Mouse (Mus musculus) spleen, postnatal 10 days (tissue): ENCODE results near the gene Opa3.

Experiments
- DNase-seq, 2 experiments: peaks; one replicate each; pipeline ENCODE4 v3.0.0; 2021 to 2022; ENCODE audit warnings: low spot score in 2 of 2

Gene Opa3

DNA sequence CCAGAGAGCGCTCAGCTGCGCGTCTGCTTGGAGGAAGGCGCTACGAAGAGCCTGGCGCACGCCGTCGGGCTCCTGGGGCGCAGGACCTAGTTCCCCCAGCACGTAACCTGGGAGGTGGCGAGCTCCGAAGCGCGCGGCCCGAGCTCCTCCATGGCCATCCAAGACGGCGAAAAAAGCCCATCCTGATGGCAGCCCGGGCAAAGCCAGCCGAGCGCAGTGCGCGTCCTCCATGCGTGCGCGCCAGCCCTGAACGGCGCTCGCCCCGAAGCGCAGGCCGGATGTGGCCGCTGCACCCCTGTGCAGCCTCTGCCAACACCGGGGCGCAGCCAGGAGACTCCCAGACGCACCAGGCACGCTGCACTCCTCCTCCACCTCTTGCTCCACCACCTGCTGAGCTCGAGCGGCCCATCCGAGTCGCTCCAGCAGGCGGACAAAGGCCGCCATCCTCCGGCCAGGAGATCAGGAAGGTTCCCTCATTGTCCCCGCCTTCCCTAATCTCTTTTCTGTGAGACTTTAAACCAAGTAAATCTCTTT lies 51.5 kb downstream of the Opa3 start, which contains the start of gene Ppm1n:
Gene Ppm1n (minus strand): TSS at position 484 of the 534 bp plus-strand sequence.
- DNase-seq = no peak

DNA sequence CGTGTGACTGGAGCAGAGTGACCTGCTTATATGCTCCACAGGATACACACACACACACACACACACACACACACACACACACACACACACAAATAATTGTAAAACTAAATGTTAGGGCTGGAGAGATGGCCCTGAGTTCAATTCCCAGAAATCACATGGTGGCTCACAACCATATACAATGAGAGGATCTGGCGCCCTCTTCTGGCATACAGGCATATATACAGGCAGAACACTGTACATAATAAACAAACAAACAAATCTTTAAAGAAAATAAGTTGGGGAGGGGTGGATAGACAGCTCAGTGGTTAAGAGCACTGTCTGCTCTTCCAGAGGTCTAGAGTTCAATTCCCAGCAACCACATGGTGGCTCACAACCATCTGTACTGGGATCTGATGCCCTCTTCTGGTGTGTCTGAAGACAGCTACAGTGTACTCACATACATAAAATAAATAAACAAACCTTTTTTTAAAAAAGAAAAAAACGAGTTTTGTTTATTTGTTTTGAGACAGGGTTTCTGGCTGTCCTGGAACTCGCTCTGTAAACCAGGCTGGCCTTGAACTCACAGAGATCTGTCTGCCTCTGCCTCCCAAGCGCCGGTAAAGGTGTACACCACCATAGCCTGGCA lies 53.7 kb downstream of the Opa3 start:
- peak in 1 of 2 experiments; percentile 68 for DNase-seq

DNA sequence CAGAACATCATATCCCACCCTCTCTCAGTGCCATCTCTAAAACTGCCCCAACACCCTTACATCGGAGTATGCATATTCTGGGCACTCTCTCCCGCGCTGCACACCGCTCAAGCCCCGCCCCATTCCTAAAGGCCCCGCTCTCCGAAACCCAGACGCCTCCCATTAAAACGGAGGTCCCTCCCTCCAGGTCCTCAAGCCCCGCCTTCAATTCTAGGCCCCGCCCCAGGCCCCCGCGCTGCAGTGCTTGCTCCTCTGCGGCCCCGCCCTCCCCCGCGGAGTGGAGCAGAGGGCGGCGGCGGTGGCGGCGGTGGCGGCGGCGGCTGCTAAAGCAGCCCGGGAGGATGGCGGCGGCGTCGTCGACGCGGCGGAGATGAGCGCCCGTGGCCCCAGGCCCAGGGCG lies 54.3 kb downstream of the Opa3 start, which contains the start of gene Rtn2:
Gene Rtn2 (plus strand): TSS at position 240 of the 400 bp plus-strand sequence.
- peak; percentile 64 to 87 for DNase-seq

DNA sequence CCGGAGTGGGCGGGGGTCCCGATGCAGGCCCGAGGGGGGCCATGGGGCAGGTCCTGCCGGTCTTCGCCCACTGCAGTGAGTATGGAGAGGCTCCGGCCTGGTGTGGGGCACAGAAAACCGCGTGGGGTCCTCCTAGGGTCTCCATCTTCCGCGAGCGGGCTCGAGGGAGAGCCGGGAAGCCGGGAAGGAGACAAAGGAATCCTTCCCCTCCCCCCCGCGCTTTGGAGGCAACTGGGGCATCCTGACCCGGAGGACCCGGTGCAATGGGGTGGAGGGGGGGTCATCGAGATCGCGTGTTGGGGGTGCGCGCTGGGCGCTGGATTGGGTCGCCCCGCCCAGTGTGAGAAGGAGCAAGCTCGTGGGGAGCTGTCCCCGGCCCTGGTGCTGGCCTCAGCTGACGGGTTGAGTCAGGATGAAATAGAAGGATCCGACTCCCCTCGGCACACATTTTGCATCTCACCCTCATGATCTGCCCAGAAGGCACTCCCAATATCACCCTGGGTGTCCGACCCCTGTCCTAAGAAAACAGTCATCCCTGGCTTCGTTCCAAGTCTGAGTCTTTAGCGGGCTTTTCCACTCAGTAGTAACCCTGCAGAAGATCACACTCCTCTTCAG lies 54.8 kb downstream of the Opa3 start:
- DNase-seq = peak in 1 of 2 experiments; percentile 79

DNA sequence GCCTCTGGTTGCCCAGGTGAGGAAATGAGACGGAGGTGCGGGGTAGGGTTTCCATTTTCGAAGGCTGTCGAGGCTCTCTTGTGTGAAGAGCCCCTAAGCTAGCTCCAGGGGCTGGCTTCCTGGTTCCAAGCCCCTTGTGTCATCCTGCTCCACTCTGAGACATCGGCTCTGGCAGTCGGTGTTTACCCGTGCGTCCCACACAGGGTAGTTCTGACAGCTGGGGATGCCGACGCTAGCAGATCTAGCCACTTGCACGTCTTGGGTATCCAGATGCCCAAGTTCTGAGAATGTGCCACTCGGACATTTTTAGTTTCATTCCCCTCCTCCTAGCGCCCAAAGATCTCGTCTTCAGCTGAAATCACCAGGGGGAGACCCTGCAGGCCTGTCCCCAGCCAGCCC lies 55.3 kb downstream of the Opa3 start:
- no peak for DNase-seq

DNA sequence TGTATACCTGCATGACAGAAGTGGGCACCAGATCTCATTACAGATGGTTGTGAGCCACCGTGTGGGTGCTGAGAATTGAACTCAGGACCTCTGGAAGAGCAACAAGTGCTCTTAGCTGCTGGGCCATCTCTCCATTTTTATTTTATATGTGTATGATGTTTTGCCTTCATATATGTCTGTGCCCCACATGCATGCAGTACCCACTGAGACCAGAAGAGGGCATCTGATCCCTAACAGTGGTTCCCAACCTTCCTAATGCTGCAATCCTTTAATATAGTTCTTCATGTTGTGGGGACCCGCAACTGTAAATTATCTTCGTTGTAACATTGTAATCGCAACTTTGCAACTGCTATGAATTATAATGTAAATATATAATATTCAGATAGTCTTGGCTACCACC lies 56.6 kb downstream of the Opa3 start:
- peak; percentile 62 to 83 for DNase-seq

DNA sequence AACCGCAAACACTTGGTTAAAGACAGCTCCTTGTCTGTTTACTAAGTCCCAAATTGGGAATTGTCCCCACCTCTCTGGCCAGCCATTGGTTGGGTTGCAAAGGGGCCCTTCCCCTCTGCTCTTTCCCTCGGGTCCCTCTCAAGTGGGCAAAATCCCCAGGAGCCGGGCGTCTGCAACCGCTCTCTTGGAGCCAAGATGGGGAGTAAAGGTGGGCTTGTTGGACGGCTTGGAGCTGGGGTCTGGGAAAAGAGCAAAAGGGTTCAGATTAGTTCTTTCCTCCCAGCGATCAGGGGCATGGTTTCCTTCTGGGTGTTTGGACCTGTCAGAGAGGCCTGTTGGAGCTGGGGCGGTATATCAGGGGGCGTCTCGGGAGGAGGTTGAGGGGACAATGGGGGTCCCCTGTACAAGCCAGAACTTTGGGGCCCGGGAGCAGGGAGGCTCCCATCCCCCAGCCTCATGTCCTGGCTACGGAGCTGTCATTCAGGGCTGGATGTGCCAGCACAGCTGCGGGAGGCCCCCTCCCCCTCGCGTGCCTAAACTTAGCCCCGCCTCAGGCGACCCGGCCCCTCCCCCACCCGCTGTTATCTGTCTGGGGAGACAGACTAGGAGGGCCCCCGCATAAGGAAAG lies 62.9 kb downstream of the Opa3 start:
- no peak for DNase-seq

DNA sequence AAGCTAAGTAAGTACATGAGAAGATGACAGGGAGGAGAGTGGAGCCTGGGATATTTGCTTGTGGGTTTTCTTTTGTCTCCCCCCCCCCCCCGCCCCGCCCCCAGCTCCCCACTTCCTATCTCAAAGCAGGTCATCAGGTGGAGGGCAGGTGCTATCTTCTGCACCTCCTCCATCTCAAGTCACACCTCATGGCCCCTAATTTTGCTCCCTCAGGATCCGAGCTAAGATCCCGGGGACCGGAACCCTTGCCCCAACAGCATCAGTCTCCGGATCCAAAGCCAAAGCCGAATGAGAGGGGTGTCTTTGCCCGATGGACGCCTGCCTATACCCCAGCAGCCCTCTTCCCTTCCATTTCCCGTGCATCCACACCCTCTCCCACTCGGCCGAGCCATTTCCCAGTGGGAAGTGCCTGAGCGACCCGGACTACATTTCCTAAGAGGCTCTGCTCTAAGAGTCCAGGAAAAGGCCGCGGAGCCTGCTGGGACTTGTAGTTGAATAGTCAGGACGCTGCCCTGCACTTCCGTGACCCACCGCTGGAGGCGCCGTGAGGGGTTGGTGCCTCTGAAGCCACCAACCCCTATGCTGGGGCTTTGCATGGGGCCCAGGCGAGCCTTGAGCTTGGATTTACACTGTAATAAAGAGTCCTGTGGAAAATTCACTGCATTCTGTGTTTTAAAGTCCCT lies 67.5 kb downstream of the Opa3 start:
- DNase-seq = peak; percentile 89 to 96

DNA sequence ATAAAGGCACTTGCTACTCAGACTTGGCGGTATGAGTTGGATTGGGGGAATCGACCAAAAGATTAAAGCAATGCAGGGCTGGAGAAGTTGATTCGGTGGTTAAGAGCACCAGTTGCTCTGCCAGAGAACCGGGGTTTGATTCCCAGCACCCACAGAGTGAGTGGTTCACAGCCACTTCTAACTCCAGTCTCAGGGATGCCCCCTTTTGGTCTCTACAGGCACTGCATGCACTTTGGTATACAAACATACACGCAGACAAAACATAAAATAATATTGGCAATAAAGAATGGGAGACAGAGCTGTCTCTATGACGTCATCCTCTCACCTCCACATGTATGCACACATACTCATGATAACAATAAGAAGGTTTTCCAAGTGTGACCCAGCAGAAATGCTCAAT lies 68.9 kb downstream of the Opa3 start:
- DNase-seq = no peak

DNA sequence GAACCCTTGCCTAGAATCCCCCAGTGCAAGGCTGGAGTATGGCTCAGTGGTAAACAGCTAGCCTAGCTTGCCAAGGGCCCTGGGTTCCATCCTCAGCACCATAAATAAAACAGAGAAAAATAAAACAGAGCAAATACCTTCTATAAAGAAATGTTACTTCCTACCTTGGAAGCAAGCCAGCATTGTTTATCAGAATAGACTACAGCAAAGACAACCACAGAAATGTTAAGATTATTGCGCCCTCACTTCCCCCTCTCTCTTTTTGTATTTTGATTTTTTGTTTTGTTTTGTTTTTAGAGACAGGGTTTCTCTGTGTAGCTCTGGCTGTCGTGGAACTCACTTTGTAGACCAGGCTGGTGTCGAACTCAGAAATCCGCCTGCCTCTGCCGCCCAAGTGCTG lies 69.7 kb downstream of the Opa3 start:
- no peak for DNase-seq

DNA sequence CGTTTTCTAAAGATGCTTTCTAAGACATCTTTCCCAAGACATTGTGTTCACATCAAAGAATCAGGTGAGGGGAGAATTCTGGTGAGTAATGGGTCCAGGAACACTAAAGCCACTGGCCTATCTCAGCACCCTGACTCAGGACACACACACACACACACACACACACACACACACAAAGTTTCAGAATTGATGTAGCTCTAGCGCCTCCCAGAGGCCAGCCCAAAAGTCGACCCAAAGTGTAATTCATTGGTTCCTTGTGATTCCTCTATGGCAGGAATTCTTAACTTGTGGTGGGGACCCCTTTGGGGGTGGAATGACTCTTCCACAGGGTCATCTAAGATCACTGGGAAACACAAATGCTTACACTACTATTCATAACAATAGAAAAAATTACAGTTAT lies 71.1 kb downstream of the Opa3 start:
- DNase-seq = peak in 1 of 2 experiments; percentile 55

DNA sequence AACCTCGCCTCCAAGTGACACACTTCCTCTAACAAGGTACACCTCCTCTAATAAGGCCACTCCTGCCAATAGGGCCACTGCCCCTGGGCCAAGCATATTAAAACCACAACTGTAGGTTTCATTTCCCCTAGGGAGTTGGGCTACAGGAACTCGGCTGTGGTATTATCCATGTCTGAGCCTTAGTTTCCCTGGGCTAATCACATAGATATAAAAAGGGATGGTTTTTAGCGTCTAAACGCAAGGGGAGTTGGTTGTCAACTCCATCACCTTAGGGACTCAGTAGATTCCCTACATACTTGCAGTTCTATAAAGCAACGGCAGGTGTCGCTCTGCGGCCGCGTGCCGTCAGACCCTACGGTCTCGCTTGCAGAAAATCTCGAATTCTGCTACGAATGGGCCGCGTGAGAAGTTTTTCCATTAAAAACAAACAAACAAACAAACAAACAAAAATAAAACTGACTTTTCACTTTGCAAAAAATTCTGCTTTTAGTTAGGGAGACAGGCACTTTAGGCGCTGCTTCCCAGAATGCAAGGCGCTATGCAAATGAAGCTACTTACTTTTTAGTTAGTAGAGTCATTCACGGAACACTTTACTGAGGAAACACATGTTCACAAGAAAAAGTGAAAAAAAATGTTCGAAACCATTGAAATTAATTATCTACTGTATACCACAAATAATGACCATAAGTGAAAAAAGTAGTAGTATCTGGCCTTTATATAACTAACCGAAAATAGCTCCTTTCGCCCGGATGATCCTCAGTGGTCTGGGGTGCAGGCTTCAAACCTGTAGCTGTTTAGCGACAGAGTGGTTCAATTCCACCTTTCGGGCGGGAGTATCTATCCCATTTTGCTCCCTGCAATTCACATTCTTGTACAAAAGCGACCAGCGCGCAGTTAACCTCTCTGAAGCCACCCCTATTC lies 72.6 kb downstream of the Opa3 start:
- peak; percentile 76 to 89 for DNase-seq

DNA sequence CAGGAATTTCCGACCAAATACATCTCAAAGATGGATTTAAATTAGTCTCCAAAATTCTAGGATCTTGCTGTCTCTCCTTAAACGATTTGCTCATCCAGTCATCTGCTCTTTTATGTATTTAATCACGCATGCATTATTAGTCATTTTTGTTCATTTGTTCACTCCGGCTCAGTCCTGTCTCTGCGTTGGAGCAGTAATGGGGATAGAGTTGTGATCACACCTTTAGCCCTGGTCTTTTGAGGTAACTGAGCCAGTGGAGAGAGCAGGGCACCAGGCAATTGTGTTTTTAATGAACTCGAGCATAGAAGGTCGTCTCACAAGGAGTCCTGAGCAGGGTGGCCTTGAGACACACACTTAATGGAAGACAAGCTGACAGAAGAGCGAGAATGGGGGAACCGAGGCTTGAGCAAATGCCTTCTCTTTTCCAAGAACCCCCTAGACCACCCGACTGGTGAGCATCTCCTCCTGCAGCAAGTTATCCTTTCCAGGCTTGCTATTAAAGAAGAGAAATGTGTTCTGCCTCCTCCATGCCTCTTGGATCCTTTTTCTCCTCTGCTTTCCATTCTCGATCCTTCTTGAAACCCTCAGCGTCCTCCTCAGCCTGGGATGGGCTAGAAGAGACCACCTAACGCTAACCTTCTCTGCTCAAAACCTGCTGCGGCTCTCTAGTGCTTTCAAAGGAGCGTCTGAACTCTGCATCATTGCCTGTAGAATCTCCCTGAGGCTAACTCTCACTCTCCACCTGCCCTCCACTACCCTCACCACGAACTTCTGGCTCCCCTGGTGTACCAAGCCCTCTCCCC lies 73.5 kb downstream of the Opa3 start:
- no peak for DNase-seq

DNA sequence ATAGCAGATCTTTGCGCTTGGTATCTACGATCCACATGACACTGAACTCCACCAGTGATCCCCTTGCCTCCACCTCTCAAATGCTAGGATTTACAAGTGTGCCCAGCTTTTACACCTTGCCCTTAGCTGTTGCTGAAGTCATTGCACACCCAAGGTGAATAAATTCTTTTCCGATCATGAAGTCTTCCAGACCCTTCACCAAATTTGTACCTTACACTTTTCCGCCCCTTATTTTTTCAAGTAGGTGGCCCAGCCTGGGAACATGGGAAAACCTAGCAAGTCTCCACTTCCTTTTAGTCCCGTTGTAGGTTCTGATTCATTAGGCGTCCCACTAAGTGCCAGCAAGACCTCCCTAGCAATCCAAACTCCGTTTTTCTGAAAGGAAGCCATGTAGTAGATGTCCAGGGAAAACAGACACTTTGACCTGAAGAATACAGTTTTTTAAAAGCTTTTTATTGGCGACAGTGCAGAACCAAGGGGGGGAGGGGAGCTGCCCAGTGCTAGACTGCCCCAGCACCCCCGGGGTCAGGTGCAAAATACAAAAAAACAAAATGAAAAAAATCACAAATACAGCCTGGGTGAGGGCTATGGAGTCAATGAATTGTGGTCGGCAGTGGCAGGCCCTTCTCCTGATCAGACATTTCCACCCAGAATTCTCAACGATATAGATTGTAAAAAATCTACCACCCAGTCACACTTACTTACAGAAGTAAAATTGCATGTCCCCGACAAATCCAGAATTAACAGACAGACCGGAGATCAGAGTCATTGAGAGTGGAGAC lies 74.3 kb downstream of the Opa3 start:
- DNase-seq = no peak

DNA sequence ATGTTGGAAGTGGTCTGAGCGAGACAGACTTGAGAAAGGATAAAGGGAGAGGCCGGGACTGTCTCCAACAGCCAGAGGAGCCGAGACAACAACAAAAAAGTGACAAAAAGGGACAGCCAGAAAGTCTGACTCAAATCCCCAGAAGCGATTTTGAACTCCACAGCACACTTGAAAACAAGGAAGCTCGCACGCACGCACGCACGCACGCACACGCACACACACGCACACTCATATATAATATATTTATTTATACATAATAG lies 74.8 kb downstream of the Opa3 start:
- DNase-seq = no peak

DNA sequence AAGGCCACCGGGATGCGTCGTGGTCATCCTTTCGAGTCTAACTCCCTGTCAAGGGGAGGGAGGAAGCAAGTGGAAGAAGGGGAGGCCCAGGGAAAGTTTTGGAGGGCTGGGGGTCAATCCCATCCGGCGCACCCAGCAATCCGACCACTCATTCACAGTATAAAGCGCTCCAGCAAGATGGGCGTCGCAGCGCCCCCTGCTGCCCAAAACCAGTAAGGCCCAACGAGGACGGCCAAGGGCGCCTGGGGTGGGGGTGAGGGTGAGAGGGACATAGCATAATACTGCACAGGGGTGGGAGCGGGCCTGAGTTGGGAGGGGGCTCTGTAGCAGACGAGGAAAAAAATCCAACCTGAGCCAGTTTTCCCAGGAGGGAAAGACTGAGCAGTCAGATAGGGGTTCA lies 75.6 kb downstream of the Opa3 start:
- peak; percentile 69 to 87 for DNase-seq

DNA sequence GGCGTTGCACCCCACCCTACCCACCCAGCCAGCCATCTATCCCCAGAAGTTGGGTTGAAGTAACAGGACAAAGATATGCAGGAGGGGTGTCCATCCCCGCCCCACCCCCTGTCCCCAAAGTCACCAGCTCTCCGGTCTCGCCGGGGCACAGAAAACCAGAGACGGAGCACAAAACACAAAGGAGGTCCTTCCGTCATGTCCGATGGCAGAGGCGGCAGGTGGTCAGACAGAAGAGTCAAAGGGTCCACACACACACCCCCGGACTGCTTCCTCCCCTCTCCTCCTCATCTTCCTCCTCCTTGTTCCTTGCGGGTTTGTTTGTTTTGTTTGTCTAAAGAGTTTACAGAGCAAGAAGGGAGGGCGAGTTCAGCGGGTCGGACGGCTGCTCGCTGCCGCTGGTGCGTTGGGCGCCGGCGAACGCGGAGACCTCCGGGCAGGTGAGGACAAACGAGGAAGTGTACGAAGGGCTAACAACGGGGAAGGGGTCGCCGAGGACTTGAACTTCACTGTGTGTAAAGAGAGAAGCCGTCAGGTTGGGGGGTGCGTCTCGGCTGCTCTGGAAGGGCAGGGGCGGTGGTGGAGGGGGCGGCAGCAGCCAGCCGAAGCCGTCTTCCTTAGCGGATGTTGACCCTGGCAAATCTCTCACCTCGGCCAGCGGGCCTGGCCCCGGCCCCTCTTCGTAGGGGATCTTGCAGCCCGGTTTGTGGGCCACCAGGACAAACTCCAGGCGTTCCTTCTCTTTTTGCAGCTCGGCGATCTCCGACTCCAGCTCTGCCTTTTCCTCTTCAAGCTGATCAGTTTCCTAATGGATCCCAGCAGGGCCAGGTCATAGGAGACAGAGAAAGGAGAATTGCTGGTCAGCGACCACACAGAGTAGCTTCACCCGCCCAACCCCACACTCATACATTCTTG lies 76.6 kb downstream of the Opa3 start:
- DNase-seq = no peak

DNA sequence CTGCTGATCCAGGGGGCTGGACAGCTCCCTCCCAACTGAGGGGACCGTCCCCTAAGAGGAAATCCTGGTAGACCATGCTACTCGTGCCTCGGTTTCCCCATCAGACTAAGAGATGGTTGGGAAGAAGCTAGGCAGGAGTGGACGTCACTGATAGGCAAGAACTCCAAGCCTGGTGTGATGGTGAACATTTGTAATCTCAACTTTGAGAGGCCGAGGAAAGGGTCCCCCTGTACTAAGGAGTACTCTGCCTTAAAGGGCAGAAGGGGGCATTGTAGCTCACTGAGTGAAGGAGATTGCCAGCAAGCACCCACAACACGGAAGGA lies 77.2 kb downstream of the Opa3 start:
- no peak for DNase-seq
